Mouse (Mus musculus) liver, adult 2 months (tissue): ENCODE data around the gene Iscu. TPM values are rescaled to one million over a fixed set of nuclear protein-coding genes. Genes with fewer than 3 reads are reported as not detected.

Experiments used
- DNase-seq: peaks from one replicate; pipeline ENCODE4 v3.0.0-alpha.2; 2011; ENCODE audit warnings: low read depth, low spot score; ENCODE audit errors: extremely low read depth
- H3K27ac ChIP-seq: fragments of 200-500 bp; replicated peaks from 2 replicates; pipeline ENCODE4 v1.5.1; 2012; ENCODE audit warnings: low read depth, mild to moderate bottlenecking, control low read depth, inconsistent platforms, low read length; ENCODE audit not compliant: insufficient read depth
- H3K27me3 ChIP-seq: fragments of 200-500 bp; 2 replicates; pipeline ENCODE4 v1.6.1; 2012; ENCODE audit warnings: mild to moderate bottlenecking, moderate library complexity, low read length, inconsistent platforms; ENCODE audit not compliant: control insufficient read depth, insufficient read depth
- H3K36me3 ChIP-seq: fragments of 200-500 bp; 2 replicates; pipeline ENCODE4 v1.6.1; 2012; ENCODE audit warnings: low read length, inconsistent platforms; ENCODE audit not compliant: control insufficient read depth, insufficient read depth
- H3K4me1 ChIP-seq: fragments of 200-500 bp; 2 replicates; pipeline ENCODE4 v1.6.1; 2011; ENCODE audit warnings: low read length; ENCODE audit not compliant: control insufficient read depth, insufficient read depth
- H3K4me3 ChIP-seq: fragments of 200-500 bp; 2 replicates; pipeline ENCODE4 v1.5.1; 2011; ENCODE audit warnings: low read depth, mild to moderate bottlenecking, control low read depth, low read length, moderate library complexity; ENCODE audit not compliant: insufficient read depth
- H3K79me2 ChIP-seq: fragments of 200-500 bp; 2 replicates; pipeline ENCODE4 v1.6.1; 2012; ENCODE audit warnings: inconsistent platforms, mild to moderate bottlenecking, low read length, moderate library complexity; ENCODE audit not compliant: control insufficient read depth, insufficient read depth
- H3K9ac ChIP-seq: fragments of 200-500 bp; 2 replicates; pipeline ENCODE4 v1.6.1; 2012; ENCODE audit warnings: low read depth, mild to moderate bottlenecking, control low read depth, inconsistent platforms, low read length
- CTCF ChIP-seq: fragments of 200-500 bp; IDR thresholded peaks from 2 replicates; pipeline ENCODE4 v1.5.1; 2011; ENCODE audit warnings: low read depth, low read length, control low read depth
- POLR2A ChIP-seq: fragments of 200-500 bp; IDR thresholded peaks from 2 replicates; pipeline ENCODE4 v1.6.1; 2011; ENCODE audit warnings: low read length, control low read depth; ENCODE audit not compliant: insufficient read depth; ENCODE audit errors: extremely low read depth
- WGBS: fragments of 180-500 bp; shearing (Covaris S2); methylation state at CpG from one replicate; pipeline ENCODE4 v1.1.7; 2018; 5-methylcytosine and 5-hydroxymethylcytosine counted together
- polyA plus RNA-seq: library from polyadenylated mRNA; depleted of rRNA; stranded (reverse); fragments of >200 nt; gene quantifications from 2 replicates; pipeline ENCODE4 v1.2.3, GENCODE M21; 2012
- total RNA-seq: library from RNA; depleted of rRNA; stranded (reverse); fragments of >200 nt; gene quantifications from 2 replicates; pipeline ENCODE4 v1.2.3, GENCODE M21; 2014

The Iscu gene
- total and polyA plus RNA-seq, 2 experiments = 104 to 133 TPM

GRCm38 (mm10) chr5:113728011-113728410, 44.5 kb upstream of the Iscu start:
- H3K36me3 ChIP-seq = no peaks in the 10 kb centered on the region
- DNase-seq = no peak
- TF ChIP-seq CTCF (no peak), POLR2A (no peak)
- no peaks in the 10 kb centered on the region for H3K79me2 ChIP-seq
- 85% methylated on average over 7 of the region's 7 CpGs for WGBS
- H3K27me3 ChIP-seq = no peaks in the 10 kb centered on the region
- H3K4me1 ChIP-seq = no peaks in the 10 kb centered on the region
- no peak overlapping the region for H3K9ac ChIP-seq
- no peak overlapping the region for H3K4me3 ChIP-seq
- H3K27ac ChIP-seq = no peak overlapping the region

GRCm38 (mm10) chr5:113728691-113729090, 43.9 kb upstream of the Iscu start:
- WGBS = 82% methylated on average over 7 of the region's 7 CpGs
- H3K27ac ChIP-seq = no peak overlapping the region
- no peak overlapping the region for H3K9ac ChIP-seq
- H3K79me2 ChIP-seq = no peaks in the 10 kb centered on the region
- TF ChIP-seq CTCF (no peak), POLR2A (no peak)
- no peak overlapping the region for H3K4me3 ChIP-seq
- H3K4me1 ChIP-seq = no peaks in the 10 kb centered on the region
- H3K36me3 ChIP-seq = no peaks in the 10 kb centered on the region
- DNase-seq = no peak
- H3K27me3 ChIP-seq = no peaks in the 10 kb centered on the region

- DNase-seq = no peak
- Histone ChIP-seq H3K27ac (no peak overlapping the region), H3K4me1 (no peaks in the 10 kb centered on the region), H3K27me3 (no peaks in the 10 kb centered on the region), H3K79me2 (no peaks in the 10 kb centered on the region), H3K36me3 (no peaks in the 10 kb centered on the region), H3K9ac (no peak overlapping the region), H3K4me3 (no peak overlapping the region)
- TF ChIP-seq POLR2A = no peak
- TF ChIP-seq CTCF = no peak
- WGBS = 74% methylated on average over 7 of the region's 7 CpGs
Observed at GRCm38 (mm10) chr5:113730641-113731121, 41.9 kb upstream of the Iscu start.

GRCm38 (mm10) chr5:113731174-113731573, 41.4 kb upstream of the Iscu start:
- Histone ChIP-seq H3K27me3 (no peaks in the 10 kb centered on the region), H3K79me2 (no peaks in the 10 kb centered on the region), H3K4me3 (no peak overlapping the region), H3K36me3 (no peaks in the 10 kb centered on the region), H3K27ac (no peak overlapping the region), H3K9ac (no peak overlapping the region), H3K4me1 (no peaks in the 10 kb centered on the region)
- TF ChIP-seq POLR2A (no peak), CTCF (no peak)
- WGBS = 90% methylated on average over 7 of the region's 7 CpGs
- DNase-seq = no peak

GRCm38 (mm10) chr5:113732182-113732581, 40.4 kb upstream of the Iscu start:
- no peak overlapping the region for H3K9ac ChIP-seq
- H3K36me3 ChIP-seq = no peaks in the 10 kb centered on the region
- no peak overlapping the region for H3K27ac ChIP-seq
- H3K4me1 ChIP-seq = peaks cover 8% of the 10 kb centered on the region
- no peaks in the 10 kb centered on the region for H3K27me3 ChIP-seq
- 48% methylated on average over 6 of the region's 6 CpGs for WGBS
- 0 out of 2 replicates have a peak, but pooled peaks cover 5% of the 10 kb centered on the region for H3K79me2 ChIP-seq
- no peak overlapping the region for H3K4me3 ChIP-seq
- peak; percentile 81 for TF ChIP-seq CTCF
- no peak for TF ChIP-seq POLR2A
- peak; percentile 13 for DNase-seq

- peak overlapping the region; percentile 91 for H3K27ac ChIP-seq
- 55% methylated on average over 5 of the region's 5 CpGs for WGBS
- peaks cover 8% of the 10 kb centered on the region for H3K4me1 ChIP-seq
- H3K79me2 ChIP-seq = 0 out of 2 replicates have a peak, but pooled peaks cover 5% of the 10 kb centered on the region
- H3K9ac ChIP-seq = no peak overlapping the region
- no peak overlapping the region for H3K4me3 ChIP-seq
- peaks cover 3% of the 10 kb centered on the region; the same call in 1 of the 2 replicates for H3K36me3 ChIP-seq
- DNase-seq = no peak
- H3K27me3 ChIP-seq = no peaks in the 10 kb centered on the region
- TF ChIP-seq POLR2A (no peak), CTCF (no peak)
Observed at GRCm38 (mm10) chr5:113734376-113734775, 38.2 kb upstream of the Iscu start.
